In the genomic region with DNA sequence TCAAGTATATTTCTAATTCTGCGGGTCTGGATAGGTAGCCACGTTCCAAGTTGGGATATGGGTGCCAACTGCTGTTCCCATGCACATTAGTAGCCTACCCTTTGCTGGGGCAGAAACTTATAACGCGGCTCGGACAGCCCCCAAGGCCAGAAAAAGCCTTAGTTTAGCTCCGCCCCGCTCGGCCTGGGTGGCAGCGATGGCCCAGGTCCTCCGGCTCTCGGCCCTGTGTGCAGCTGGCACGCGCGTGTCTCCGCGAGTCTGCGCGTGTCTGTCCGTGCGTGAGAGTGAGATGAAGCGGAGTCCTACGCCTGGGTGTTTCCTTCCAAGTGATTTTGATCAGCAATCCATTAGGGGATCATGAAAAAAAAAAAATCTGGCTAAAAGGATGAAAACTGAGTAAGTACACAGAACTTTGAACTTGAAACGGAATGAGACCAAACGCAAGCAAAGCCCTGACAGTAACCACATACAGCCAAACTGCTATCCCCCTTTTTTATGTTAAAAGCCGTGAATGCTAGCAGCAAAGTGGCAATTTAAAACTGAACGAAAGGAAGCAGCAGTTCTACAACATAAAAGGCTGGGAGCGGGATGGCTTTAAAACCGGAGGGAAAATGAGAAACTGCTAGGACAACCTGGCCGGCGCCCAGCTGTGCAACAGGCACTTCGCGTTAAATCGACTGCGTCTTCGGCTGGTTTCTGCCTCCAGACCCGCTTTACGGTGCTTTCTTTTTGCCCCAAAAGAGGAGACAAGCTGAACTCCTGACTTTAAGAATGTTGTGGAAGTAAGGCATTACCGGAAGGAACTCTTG, we compare ENCODE assay signal across 8 mouse cellular contexts. TPM values are rescaled to one million over a fixed set of nuclear protein-coding genes. Genes with fewer than 3 reads are reported as not detected.
DNase-seq lines count a peak whose midpoint lies in the region.

Gene Cped1, plus strand, starts transcription at position 185 of the 809 bp plus-strand sequence.

- H3K4me1 ChIP-seq in embryonic facial prominence, embryonic 10.5 days: peaks cover 22% of the 10 kb centered on the region
- peaks cover 5% of the 10 kb centered on the region; the same call in 1 of the 2 replicates for H3K4me1 ChIP-seq in heart, embryonic 10.5 days

- H3K9me3 ChIP-seq in embryonic facial prominence, embryonic 10.5 days: no peaks in the 10 kb centered on the region
- H3K9me3 ChIP-seq in heart, embryonic 10.5 days: no peaks in the 10 kb centered on the region

- H3K36me3 ChIP-seq in embryonic facial prominence, embryonic 10.5 days (replicated peaks): no peaks in the 10 kb centered on the region
- no peaks in the 10 kb centered on the region for H3K36me3 ChIP-seq in heart, embryonic 10.5 days

- H3K27ac ChIP-seq in embryonic facial prominence, embryonic 10.5 days (replicated peaks): peak within 1 kb of the TSS; percentile 91
- peak within 1 kb of the TSS; percentile 77 for H3K27ac ChIP-seq in heart, embryonic 10.5 days

- H3K4me3 ChIP-seq in embryonic facial prominence, embryonic 10.5 days: peak within 1 kb of the TSS; percentile 69
- peak within 1 kb of the TSS; percentile 66 for H3K4me3 ChIP-seq in heart, embryonic 10.5 days

- under 1% methylated on average over 38 of the region's 38 CpGs for WGBS in embryonic facial prominence, embryonic 10.5 days
- WGBS in heart, embryonic 10.5 days: under 1% methylated on average over 38 of the region's 38 CpGs

- peaks cover 25% of the 10 kb centered on the region for H3K27me3 ChIP-seq in embryonic facial prominence, embryonic 10.5 days (replicated peaks; ENCODE audit: low read depth, poor library complexity, severe bottlenecking)
- peaks cover 3% of the 10 kb centered on the region; the same call in 1 of the 2 replicates for H3K27me3 ChIP-seq in heart, embryonic 10.5 days (ENCODE audit: insufficient read depth, poor library complexity, severe bottlenecking)

- peak; percentile 13 for DNase-seq in thymus, postnatal 4 days
- no peak for DNase-seq in thymus, postnatal 25 days
- DNase-seq in embryonic facial prominence, embryonic 10.5 days (ENCODE audit: low spot score): peak; percentile 80
- no peak for DNase-seq in heart, embryonic 10.5 days (ENCODE audit: low spot score)
- DNase-seq in kidney, adult 9 months: peak; percentile 57
- peak; percentile 70 for DNase-seq in lung, postnatal 14 days
- peak; percentile 77 for DNase-seq in retina, postnatal 1 day
- no peak for DNase-seq in layer of hippocampus, adult 9-11 months

RNA-seq across cellular contexts. Expression of gene Cped1, which starts in this region (rescaled TPM):
- polyA plus RNA-seq in embryonic facial prominence, embryonic 10.5 days (2016; fragmentation: Nextera tagmentation; extraction: Ambion mirVana): 34.4 and 39.3 TPM in 2 replicates
- 5.4 and 8.4 TPM in 2 replicates for polyA plus RNA-seq in heart, embryonic 10.5 days (2016; fragmentation: Nextera tagmentation; extraction: Ambion mirVana)

Comparison
In these comparisons a context has a peak if more than half of its experiments do, and no peak if none do; other contexts are left out.
1. DNase-seq: peak in thymus, postnatal 4 days (single experiment), embryonic facial prominence, embryonic 10.5 days (single experiment), kidney, adult 9 months (single experiment), lung, postnatal 14 days (single experiment) and retina, postnatal 1 day (single experiment); none in thymus, postnatal 25 days (single experiment), heart, embryonic 10.5 days (single experiment) and layer of hippocampus, adult 9-11 months (single experiment).